Mouse (Mus musculus): ENCODE measurements around the gene Nufip2.

DNA sequence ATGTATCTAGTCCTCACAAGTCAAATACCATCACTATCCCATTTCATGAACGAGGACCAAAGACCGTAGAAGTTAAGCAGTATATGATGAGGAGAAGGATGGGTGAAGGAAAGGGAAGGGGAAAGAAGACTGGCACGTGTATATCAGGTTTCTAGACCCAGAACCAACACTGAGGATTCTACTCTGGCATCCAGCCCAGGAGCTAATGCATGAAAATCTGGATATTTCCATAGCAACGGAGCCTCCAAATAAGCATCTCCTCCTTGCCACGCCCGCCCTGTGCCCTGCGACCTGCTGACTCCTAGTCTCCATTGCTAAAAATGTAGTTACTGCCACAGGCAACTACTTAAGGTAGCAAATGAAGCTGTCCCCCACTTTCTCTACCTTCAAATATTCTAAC is 38.8 kb downstream of the Nufip2 start:
- TF ChIP-seq CTCF (IDR thresholded peaks at IDR 0.05) = no peak
- TF ChIP-seq EP300 (IDR thresholded peaks at IDR 0.05) = no peak
